Mouse (Mus musculus) lung, adult 2 months (tissue): Measurements from ENCODE around the gene Ceacam16.
A peak's percentile ranks its signal among the peaks of the same experiment; 100 is the strongest.

Experiments used
- CTCF ChIP-seq: fragments of 200-500 bp; IDR thresholded peaks from 2 replicates; pipeline ENCODE4 v1.5.1; 2011; ENCODE audit warnings: mild to moderate bottlenecking, low read length, control low read depth; ENCODE audit not compliant: insufficient read depth
- POLR2A ChIP-seq: fragments of 200-500 bp; IDR thresholded peaks from 2 replicates; pipeline ENCODE4 v1.6.1; 2011; ENCODE audit warnings: low read depth, mild to moderate bottlenecking, control low read depth, low read length, borderline replicate concordance; ENCODE audit errors: extremely low read depth

- TF ChIP-seq CTCF (peak; percentile 87), POLR2A (no peak)
Observed at GRCm38 (mm10) chr7:19910421-19911291, 49.6 kb upstream of the Ceacam16 start.
